Mouse (Mus musculus) lung, embryonic 14.5 days (tissue): ENCODE measurements at regions not wholly inside any gene's neighbourhood (a gene's known extent, or its start where the extent isn't known, plus 50 kb on each side); places are given as distances from the start of the nearest gene placed in this dataset.

Source experiments
- ATAC-seq: fragments of 200-750 bp; cut with Nextera tagmentation; 2 replicates; pipeline ENCODE4 v1.8.0; 2017; ENCODE audit warnings: mild to moderate bottlenecking, moderate TSS enrichment, moderate library complexity; ENCODE audit not compliant: insufficient read depth
- DNase-seq: peaks from one replicate; pipeline ENCODE4 v3.0.0-alpha.2; 2015
- H3K27ac ChIP-seq: fragments of 300-500 bp; sonication (generic); 2 replicates; pipeline ENCODE4 v1.5.1; 2014; ENCODE audit warnings: low read depth, mild to moderate bottlenecking, moderate library complexity
- H3K27me3 ChIP-seq: fragments of 300-500 bp; sonication (generic); 2 replicates; pipeline ENCODE4 v1.6.1; 2014; ENCODE audit warnings: low read length, control low read depth; ENCODE audit not compliant: insufficient read depth
- H3K36me3 ChIP-seq: fragments of 300-500 bp; sonication (generic); 2 replicates; pipeline ENCODE4 v1.6.1; 2014; ENCODE audit warnings: control low read depth; ENCODE audit not compliant: insufficient read depth
- H3K4me1 ChIP-seq: fragments of 300-500 bp; sonication (generic); 2 replicates; pipeline ENCODE4 v1.6.1; 2014; ENCODE audit warnings: antibody characterized with exemption, control low read depth; ENCODE audit not compliant: insufficient read depth
- H3K4me2 ChIP-seq: fragments of 300-500 bp; sonication (generic); 2 replicates; pipeline ENCODE4 v1.6.1; 2014; ENCODE audit warnings: mild to moderate bottlenecking
- H3K4me3 ChIP-seq: fragments of 300-500 bp; sonication (generic); 2 replicates; pipeline ENCODE4 v1.5.1; 2014; ENCODE audit warnings: low read depth, low read length
- H3K9ac ChIP-seq: fragments of 300-500 bp; sonication (generic); 2 replicates; pipeline ENCODE4 v1.6.1; 2014
- H3K9me3 ChIP-seq: fragments of 300-500 bp; sonication (generic); 2 replicates; pipeline ENCODE4 v1.6.1; 2016; ENCODE audit warnings: low read depth, low read length, control low read depth
- CTCF ChIP-seq: IDR thresholded peaks from 2 replicates; pipeline ENCODE4 v1.5.1; 2016; ENCODE audit warnings: antibody characterized with exemption, low read depth
- WGBS: fragments of 180-500 bp; shearing (Covaris S2); extraction: QIAGEN DNeasy Blood & Tissue Kit; methylation state at CpG from one replicate; pipeline ENCODE4 v1.1.7; 2014; 5-methylcytosine and 5-hydroxymethylcytosine counted together

DNA sequence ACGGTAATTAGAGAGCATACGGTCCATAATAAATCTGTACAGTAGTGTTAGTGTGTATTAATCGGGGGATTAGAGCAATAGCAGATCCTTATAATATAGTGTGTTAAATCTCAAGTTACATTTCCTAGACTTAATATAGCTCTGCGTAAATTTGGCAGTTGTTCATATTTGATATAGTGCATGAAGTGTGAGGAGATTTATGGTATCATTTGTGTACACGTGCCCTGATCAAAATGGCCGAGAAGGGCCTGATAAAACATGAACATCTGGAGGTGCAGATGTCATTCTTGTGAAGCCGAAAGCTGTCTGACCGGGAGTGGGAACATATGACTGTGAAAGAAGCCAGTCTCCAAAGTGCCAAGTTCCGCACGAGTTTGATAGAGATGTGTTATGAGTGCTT lies 376.9 kb downstream of the Gpat3 start:
- peak; percentile 67 for DNase-seq
- no peak overlapping the region for H3K27ac ChIP-seq
- TF ChIP-seq CTCF: no peak
- no peaks in the 10 kb centered on the region for H3K9me3 ChIP-seq
- H3K4me1 ChIP-seq: no peaks in the 10 kb centered on the region
- no peaks in the 10 kb centered on the region for H3K36me3 ChIP-seq
- WGBS: 37% methylated on average over 10 of the region's 10 CpGs
- H3K9ac ChIP-seq: no peak overlapping the region
- peak; percentile 49; the same call in 1 of the 2 replicates for ATAC-seq
- no peak overlapping the region for H3K4me2 ChIP-seq
- no peaks in the 10 kb centered on the region for H3K27me3 ChIP-seq
- no peak overlapping the region for H3K4me3 ChIP-seq

DNA sequence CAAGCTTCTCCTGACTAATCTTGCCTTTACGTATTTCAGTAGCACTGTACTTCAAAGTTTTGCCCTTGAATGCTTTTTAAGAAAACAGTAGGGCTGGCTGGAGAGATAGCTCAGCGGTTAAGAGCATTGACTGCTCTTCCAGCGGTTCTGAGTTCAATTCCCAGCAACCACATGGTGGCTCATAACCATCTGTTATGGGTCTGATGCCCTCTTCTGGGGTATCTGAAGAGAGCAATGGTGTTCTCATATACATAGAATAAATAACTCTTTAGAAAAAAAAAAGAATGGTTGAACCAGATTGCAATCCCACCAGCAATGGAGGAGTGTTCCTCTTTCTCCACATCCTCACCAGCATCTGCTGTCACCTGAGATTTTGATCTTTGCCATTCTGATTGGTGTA lies 372.6 kb downstream of the Gpat3 start:
- H3K9ac ChIP-seq: no peak overlapping the region
- H3K36me3 ChIP-seq: no peaks in the 10 kb centered on the region
- WGBS: 86% methylated on average over 3 of the region's 3 CpGs
- no peak overlapping the region for H3K27ac ChIP-seq
- no peaks in the 10 kb centered on the region for H3K4me1 ChIP-seq
- H3K4me3 ChIP-seq: no peak overlapping the region
- ATAC-seq (no peak), DNase-seq (no peak)
- H3K27me3 ChIP-seq: no peaks in the 10 kb centered on the region
- TF ChIP-seq CTCF: no peak
- no peaks in the 10 kb centered on the region for H3K9me3 ChIP-seq
- H3K4me2 ChIP-seq: no peak overlapping the region

DNA sequence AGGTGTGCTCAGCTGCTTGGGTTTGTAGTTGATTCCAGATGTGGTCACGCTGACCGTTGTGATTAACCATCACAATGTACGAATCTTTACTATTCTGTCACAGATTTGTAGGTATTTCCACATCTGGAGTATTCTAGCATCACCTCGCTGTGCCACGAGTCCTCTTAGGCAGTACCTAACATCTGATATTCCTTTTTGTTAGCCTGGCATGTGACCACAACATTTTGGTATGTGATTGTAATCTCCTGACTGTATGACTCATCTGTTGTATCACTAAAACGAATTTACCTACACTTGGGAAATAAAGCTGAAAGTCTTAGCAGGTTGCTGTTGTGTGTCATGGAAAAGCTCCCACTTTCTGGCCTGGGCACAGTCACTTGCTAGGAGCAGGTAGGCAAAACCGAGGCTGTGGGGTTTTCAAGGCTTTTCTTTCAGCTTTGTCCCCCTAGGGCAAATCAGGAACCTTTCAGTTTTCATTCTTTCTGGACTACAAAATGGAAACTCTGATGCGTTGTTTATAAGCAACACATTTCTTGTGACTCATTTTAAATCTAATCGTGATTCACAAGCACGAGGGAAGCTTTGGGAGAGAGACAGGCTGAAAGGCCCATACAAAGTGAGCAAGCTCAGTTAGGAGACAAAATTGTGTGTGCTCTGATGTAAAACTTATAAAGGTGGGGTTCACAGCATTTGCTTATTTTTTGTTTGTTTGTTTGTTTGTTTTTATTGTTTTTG lies 371.5 kb downstream of the Gpat3 start:
- Histone ChIP-seq H3K36me3 (no peaks in the 10 kb centered on the region), H3K27me3 (no peaks in the 10 kb centered on the region), H3K4me3 (no peak overlapping the region), H3K9ac (no peak overlapping the region), H3K9me3 (no peaks in the 10 kb centered on the region), H3K4me1 (no peaks in the 10 kb centered on the region), H3K27ac (no peak overlapping the region), H3K4me2 (no peak overlapping the region)
- DNase-seq (no peak), ATAC-seq (no peak)
- TF ChIP-seq CTCF: no peak
- WGBS: 80% methylated on average over 10 of the region's 10 CpGs

DNA sequence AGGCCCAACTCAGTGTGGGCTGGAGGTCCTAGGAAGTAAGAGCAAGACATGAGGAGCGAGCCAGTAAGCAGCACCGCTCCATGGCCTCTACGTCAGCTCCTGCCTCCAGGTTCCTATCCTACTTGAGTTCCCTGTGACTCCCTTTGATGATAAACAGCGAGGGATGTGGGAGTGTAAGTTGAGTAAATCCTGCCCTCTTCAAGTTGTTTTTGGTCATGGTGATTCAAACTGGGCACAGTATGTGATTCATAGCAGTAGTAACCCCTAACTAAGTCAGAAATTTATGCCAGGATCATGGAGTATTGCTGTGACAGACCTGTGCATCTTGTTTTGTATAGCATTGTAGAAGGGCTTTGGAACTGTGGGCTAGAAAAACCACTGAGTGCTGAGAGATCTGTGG lies 366.5 kb downstream of the Gpat3 start:
- H3K27ac ChIP-seq: no peak overlapping the region
- H3K4me3 ChIP-seq: no peak overlapping the region
- no peak overlapping the region for H3K9ac ChIP-seq
- 75% methylated on average over 4 of the region's 4 CpGs for WGBS
- H3K36me3 ChIP-seq: no peaks in the 10 kb centered on the region
- H3K4me2 ChIP-seq: no peak overlapping the region
- no peaks in the 10 kb centered on the region for H3K27me3 ChIP-seq
- no peaks in the 10 kb centered on the region for H3K9me3 ChIP-seq
- H3K4me1 ChIP-seq: no peaks in the 10 kb centered on the region
- DNase-seq (no peak), ATAC-seq (no peak)
- TF ChIP-seq CTCF: no peak

DNA sequence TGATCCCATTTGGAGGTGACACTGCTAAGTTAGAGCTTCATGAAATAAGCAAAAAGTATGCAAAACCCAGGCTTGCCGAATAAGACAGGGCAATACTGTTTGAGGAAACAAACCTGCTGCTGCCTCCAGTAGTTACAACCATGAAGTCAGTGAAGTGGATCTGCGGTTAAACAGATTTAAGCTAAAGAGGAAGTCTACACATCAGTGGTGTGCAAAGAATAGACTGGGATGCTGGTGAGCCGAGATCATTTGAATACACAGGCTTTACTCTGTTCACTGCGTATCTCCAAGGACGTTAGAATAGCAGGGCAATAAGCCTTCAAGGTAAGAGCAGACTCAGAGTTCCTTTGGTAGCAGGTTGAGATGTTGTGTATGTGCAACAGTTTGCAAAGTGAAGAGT lies 362.6 kb downstream of the Gpat3 start:
- WGBS: 77% methylated on average over 5 of the region's 5 CpGs
- Histone ChIP-seq H3K4me3 (no peak overlapping the region), H3K27ac (no peak overlapping the region), H3K4me2 (no peak overlapping the region), H3K9ac (no peak overlapping the region), H3K36me3 (no peaks in the 10 kb centered on the region), H3K4me1 (no peaks in the 10 kb centered on the region), H3K27me3 (no peaks in the 10 kb centered on the region), H3K9me3 (no peaks in the 10 kb centered on the region)
- no peak for ATAC-seq
- TF ChIP-seq CTCF: no peak
- DNase-seq: no peak

DNA sequence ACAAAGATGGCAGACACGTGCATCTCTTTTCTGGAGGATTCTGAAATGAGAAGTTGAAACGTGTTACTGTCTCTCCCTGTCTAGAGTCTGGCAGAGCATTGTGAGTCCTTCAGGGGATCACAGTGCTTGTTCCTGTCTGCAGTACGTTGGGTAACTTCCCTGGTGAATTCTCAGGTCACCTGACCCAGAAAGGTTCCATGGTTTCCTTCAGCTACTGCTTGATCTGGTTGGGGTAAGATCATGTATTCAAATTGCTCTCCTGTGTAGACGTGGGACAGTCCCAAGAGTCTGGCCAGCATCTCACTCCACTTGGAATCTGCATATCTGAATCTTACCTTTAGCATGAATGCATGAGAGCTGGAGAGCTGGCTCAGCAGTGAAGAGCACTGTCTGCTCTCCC lies 350.0 kb downstream of the Gpat3 start:
- Histone ChIP-seq H3K9me3 (no peaks in the 10 kb centered on the region), H3K27me3 (no peaks in the 10 kb centered on the region), H3K4me3 (no peak overlapping the region), H3K36me3 (no peaks in the 10 kb centered on the region), H3K9ac (no peak overlapping the region), H3K4me1 (no peaks in the 10 kb centered on the region), H3K4me2 (no peak overlapping the region), H3K27ac (no peak overlapping the region)
- no peak for TF ChIP-seq CTCF
- ATAC-seq: no peak
- no peak for DNase-seq
- WGBS: 78% methylated on average over 4 of the region's 4 CpGs

DNA sequence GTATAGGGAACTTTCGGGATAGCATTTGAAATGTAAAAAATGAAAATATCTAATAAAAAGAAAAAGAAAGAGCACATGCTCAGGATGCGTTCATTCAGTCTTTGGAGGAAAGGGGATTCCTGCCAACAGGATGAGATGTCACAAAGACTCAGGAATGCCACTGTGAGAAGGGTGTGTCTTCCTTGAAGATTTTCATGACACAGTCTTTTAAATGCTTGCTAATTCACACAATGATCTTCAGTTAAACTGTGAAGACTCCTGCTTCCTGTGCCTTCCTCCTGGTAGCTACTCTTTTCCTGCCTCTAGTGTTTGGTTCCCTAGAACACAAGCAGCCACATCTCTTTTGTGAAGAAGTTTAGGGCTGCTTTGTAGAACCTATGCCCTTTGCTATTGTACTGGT lies 345.5 kb downstream of the Gpat3 start:
- ATAC-seq: no peak
- H3K4me3 ChIP-seq: no peak overlapping the region
- WGBS: 93% methylated on average over 2 of the region's 2 CpGs
- no peak overlapping the region for H3K9ac ChIP-seq
- TF ChIP-seq CTCF: no peak
- no peaks in the 10 kb centered on the region for H3K4me1 ChIP-seq
- no peaks in the 10 kb centered on the region for H3K27me3 ChIP-seq
- no peak overlapping the region for H3K4me2 ChIP-seq
- H3K36me3 ChIP-seq: no peaks in the 10 kb centered on the region
- no peak overlapping the region for H3K27ac ChIP-seq
- no peak for DNase-seq
- H3K9me3 ChIP-seq: no peaks in the 10 kb centered on the region
